Mouse (Mus musculus) central nervous system, embryonic 14 days (tissue): Measurements from ENCODE around the gene Tc2n. TPM values are rescaled to one million over a fixed set of nuclear protein-coding genes. Genes with fewer than 3 reads are reported as not detected.

Experiments
- polyA plus RNA-seq: library from polyadenylated mRNA; depleted of rRNA; stranded (reverse); fragments of >200 nt; gene quantifications from 2 replicates; pipeline ENCODE4 v1.2.3, GENCODE M21; 2012; rRNA removed

Gene Tc2n
- 0.11 and 0.24 TPM in 2 replicates for polyA plus RNA-seq

GRCm38 (mm10) chr12:101718054-101718754 lies at the start of gene Tc2n:
TSS of gene Tc2n (minus strand) at chr12:101718523.

Other genes with a start within 250 kb of the Tc2n start
- 7.3 and 27.4 TPM in 2 replicates for gene Fbln5, start 100.5 kb upstream of the Tc2n start, polyA plus RNA-seq
- 8.3 and 9.0 TPM in 2 replicates for gene Trip11, start 194.7 kb upstream of the Tc2n start, polyA plus RNA-seq
- gene Atxn3, start 239.7 kb upstream of the Tc2n start, polyA plus RNA-seq, result 14.2 and 16.0 TPM in 2 replicates